Mouse (Mus musculus) myocyte (in vitro differentiated cells): ENCODE measurements around the gene Rgs14.

Source experiments
- CEBPB ChIP-seq: IDR thresholded peaks from 2 replicates; pipeline ENCODE4 v1.6.1; 2011; ENCODE audit warnings: mild to moderate bottlenecking, moderate library complexity; ENCODE audit not compliant: poor library complexity, insufficient read depth, severe bottlenecking
- POLR2A ChIP-seq: IDR thresholded peaks from one replicate; pipeline ENCODE4 v1.6.1; 2011; ENCODE audit warnings: low read depth, mild to moderate bottlenecking, control low read depth, moderate library complexity; ENCODE audit not compliant: insufficient read length

- TF ChIP-seq POLR2A (no peak), CEBPB (no peak)
Measured at GRCm38 (mm10) chr13:55369531-55370114, at the start of gene Rgs14.
